Mouse (Mus musculus) erythroid progenitor cell, adult 5-6 weeks (primary cell): ENCODE results near the gene Kat8. TPM values are rescaled to one million over a fixed set of nuclear protein-coding genes. Genes with fewer than 3 reads are reported as not detected.

Experiments used
- ATAC-seq: replicated peaks from 2 replicates; pipeline ENCODE4 v1.8.0; 2016; ENCODE audit warnings: moderate number of reproducible peaks, mild to moderate bottlenecking, moderate TSS enrichment, inconsistent platforms; ENCODE audit not compliant: poor library complexity, low FRiP score, severe bottlenecking
- total RNA-seq, 2 experiments: library from RNA; stranded (forward) in 1 of 2; stranded (reverse) in 1 of 2; fragments of 150-400 nt in 1 of 2; fragments of 186-747, 209-891 nt in 1 of 2; gene quantifications; 2 replicates each; pipeline versions ENCODE4 v1.2.3 to v1.2.4; 2015 to 2017; ENCODE audit warnings: low replicate concordance in 2 of 2

Gene Kat8
- total RNA-seq, 2 experiments from 2014 or later, result 8.0 to 12.9 TPM

GRCm38 (mm10) chr7:127967922-127968828 lies 55.9 kb downstream of the Kat8 start:
- ATAC-seq, result peak; percentile 61

- no peak for ATAC-seq
These were observed 62.2 kb downstream of the Kat8 start for GRCm38 (mm10) chr7:127974413-127974930.

Other genes starting within 250 kb of the Kat8 start
- 4.0 and 9.6 TPM in 2 replicates for gene Bcl7c, start 203.6 kb upstream of the Kat8 start, total RNA-seq (2015; ENCODE audit: low replicate concordance)
- gene Bcl7c, start 203.6 kb upstream of the Kat8 start, total RNA-seq (2017; ENCODE audit: low replicate concordance), result 2.6 and 12.7 TPM in 2 replicates
- gene Ctf1, start 199.8 kb upstream of the Kat8 start, total RNA-seq (2015; ENCODE audit: low replicate concordance), result not detected in 2 replicates
- gene Ctf1, start 199.8 kb upstream of the Kat8 start, total RNA-seq (2017; ENCODE audit: low replicate concordance), result not detected in 2 replicates
- gene Ctf2, start 180.3 kb upstream of the Kat8 start, total RNA-seq (2015; ENCODE audit: low replicate concordance), result not detected in 2 replicates
- not detected in 2 replicates for gene Ctf2, start 180.3 kb upstream of the Kat8 start, total RNA-seq (2017; ENCODE audit: low replicate concordance)
- gene Fbxl19, start 168.0 kb upstream of the Kat8 start, total RNA-seq (2015; ENCODE audit: low replicate concordance), result 1.7 and 1.8 TPM in 2 replicates
- gene Fbxl19, start 168.0 kb upstream of the Kat8 start, total RNA-seq (2017; ENCODE audit: low replicate concordance), result 1.5 and 3.6 TPM in 2 replicates
- gene Orai3, start 142.7 kb upstream of the Kat8 start, total RNA-seq (2015; ENCODE audit: low replicate concordance), result 2.5 and 5.4 TPM in 2 replicates
- 4.6 and 6.7 TPM in 2 replicates for gene Orai3, start 142.7 kb upstream of the Kat8 start, total RNA-seq (2017; ENCODE audit: low replicate concordance)
- 38.1 and 42.5 TPM in 2 replicates for gene Setd1a, start 135.8 kb upstream of the Kat8 start, total RNA-seq (2015; ENCODE audit: low replicate concordance)
- gene Setd1a, start 135.8 kb upstream of the Kat8 start, total RNA-seq (2017; ENCODE audit: low replicate concordance), result 14.8 and 21.3 TPM in 2 replicates
- gene Gm49388, start 126.9 kb upstream of the Kat8 start, total RNA-seq (2015; ENCODE audit: low replicate concordance), result 8.6 and 10.9 TPM in 2 replicates
- 4.5 and 10.7 TPM in 2 replicates for gene Gm49388, start 126.9 kb upstream of the Kat8 start, total RNA-seq (2017; ENCODE audit: low replicate concordance)
- 5.8 TPM in 1 of 2 replicates, not detected in the other for gene Hsd3b7, start 111.9 kb upstream of the Kat8 start, total RNA-seq (2015; ENCODE audit: low replicate concordance)
- 2.6 and 3.5 TPM in 2 replicates for gene Hsd3b7, start 111.9 kb upstream of the Kat8 start, total RNA-seq (2017; ENCODE audit: low replicate concordance)
- gene Stx4a, start 88.2 kb upstream of the Kat8 start, total RNA-seq (2015; ENCODE audit: low replicate concordance), result 10.5 and 30.6 TPM in 2 replicates
- 12.7 and 13.3 TPM in 2 replicates for gene Stx4a, start 88.2 kb upstream of the Kat8 start, total RNA-seq (2017; ENCODE audit: low replicate concordance)
- not detected in 2 replicates for gene Stx1b, start 88.0 kb upstream of the Kat8 start, total RNA-seq (2015; ENCODE audit: low replicate concordance)
- 0.98 TPM in 1 of 2 replicates, not detected in the other for gene Stx1b, start 88.0 kb upstream of the Kat8 start, total RNA-seq (2017; ENCODE audit: low replicate concordance)
- 18.0 and 31.4 TPM in 2 replicates for gene Zfp646, start 36.3 kb upstream of the Kat8 start, total RNA-seq (2015; ENCODE audit: low replicate concordance)
- gene Zfp646, start 36.3 kb upstream of the Kat8 start, total RNA-seq (2017; ENCODE audit: low replicate concordance), result 34.3 and 47.1 TPM in 2 replicates
- 1.7 and 6.5 TPM in 2 replicates for gene Zfp668, start 35.7 kb upstream of the Kat8 start, total RNA-seq (2015; ENCODE audit: low replicate concordance)
- 3.2 and 16.5 TPM in 2 replicates for gene Zfp668, start 35.7 kb upstream of the Kat8 start, total RNA-seq (2017; ENCODE audit: low replicate concordance)
- not detected in 2 replicates for gene Prss53, start 21.5 kb upstream of the Kat8 start, total RNA-seq (2015; ENCODE audit: low replicate concordance)
- 0.64 TPM in 1 of 2 replicates, not detected in the other for gene Prss53, start 21.5 kb upstream of the Kat8 start, total RNA-seq (2017; ENCODE audit: low replicate concordance)
- gene Gm21974, start 17.1 kb upstream of the Kat8 start, total RNA-seq (2015; ENCODE audit: low replicate concordance), result not detected in 2 replicates
- gene Gm21974, start 17.1 kb upstream of the Kat8 start, total RNA-seq (2017; ENCODE audit: low replicate concordance), result not detected in 2 replicates
- 24.3 and 33.5 TPM in 2 replicates for gene Vkorc1, start 16.9 kb upstream of the Kat8 start, total RNA-seq (2015; ENCODE audit: low replicate concordance)
- gene Vkorc1, start 16.9 kb upstream of the Kat8 start, total RNA-seq (2017; ENCODE audit: low replicate concordance), result 2.1 and 5.9 TPM in 2 replicates
- gene Bckdk, start 8.4 kb upstream of the Kat8 start, total RNA-seq (2015; ENCODE audit: low replicate concordance), result 39.3 and 58.7 TPM in 2 replicates
- gene Bckdk, start 8.4 kb upstream of the Kat8 start, total RNA-seq (2017; ENCODE audit: low replicate concordance), result 9.7 and 17.3 TPM in 2 replicates
- not detected in 2 replicates for gene Prss8, start 17.6 kb downstream of the Kat8 start, total RNA-seq (2015; ENCODE audit: low replicate concordance)
- gene Prss8, start 17.6 kb downstream of the Kat8 start, total RNA-seq (2017; ENCODE audit: low replicate concordance), result not detected in 2 replicates
- gene Prss36, start 34.2 kb downstream of the Kat8 start, total RNA-seq (2015; ENCODE audit: low replicate concordance), result 3.8 TPM in 1 of 2 replicates, not detected in the other
- not detected in 2 replicates for gene Prss36, start 34.2 kb downstream of the Kat8 start, total RNA-seq (2017; ENCODE audit: low replicate concordance)
- gene Fus, start 54.9 kb downstream of the Kat8 start, total RNA-seq (2015; ENCODE audit: low replicate concordance), result 125 and 187 TPM in 2 replicates
- gene Fus, start 54.9 kb downstream of the Kat8 start, total RNA-seq (2017; ENCODE audit: low replicate concordance), result 81.2 and 118 TPM in 2 replicates
- 12.2 and 56.9 TPM in 2 replicates for gene Pycard, start 81.4 kb downstream of the Kat8 start, total RNA-seq (2015; ENCODE audit: low replicate concordance)
- gene Pycard, start 81.4 kb downstream of the Kat8 start, total RNA-seq (2017; ENCODE audit: low replicate concordance), result 2.2 and 5.7 TPM in 2 replicates
- not detected in 2 replicates for gene Trim72, start 91.4 kb downstream of the Kat8 start, total RNA-seq (2015; ENCODE audit: low replicate concordance)
- not detected in 2 replicates for gene Trim72, start 91.4 kb downstream of the Kat8 start, total RNA-seq (2017; ENCODE audit: low replicate concordance)
- gene Itgam, start 150.1 kb downstream of the Kat8 start, total RNA-seq (2015; ENCODE audit: low replicate concordance), result 21.8 and 24.1 TPM in 2 replicates
- gene Itgam, start 150.1 kb downstream of the Kat8 start, total RNA-seq (2017; ENCODE audit: low replicate concordance), result 16.9 and 19.8 TPM in 2 replicates
- not detected in 2 replicates for gene Gm49368, start 150.2 kb downstream of the Kat8 start, total RNA-seq (2015; ENCODE audit: low replicate concordance)
- gene Gm49368, start 150.2 kb downstream of the Kat8 start, total RNA-seq (2017; ENCODE audit: low replicate concordance), result not detected in 2 replicates
- gene Itgax, start 217.0 kb downstream of the Kat8 start, total RNA-seq (2015; ENCODE audit: low replicate concordance), result 0.42 and 1.1 TPM in 2 replicates
- gene Itgax, start 217.0 kb downstream of the Kat8 start, total RNA-seq (2017; ENCODE audit: low replicate concordance), result 0.83 and 1.2 TPM in 2 replicates
- 14.1 and 18.9 TPM in 2 replicates for gene Itgad, start 241.9 kb downstream of the Kat8 start, total RNA-seq (2015; ENCODE audit: low replicate concordance)
- 5.6 and 15.5 TPM in 2 replicates for gene Itgad, start 241.9 kb downstream of the Kat8 start, total RNA-seq (2017; ENCODE audit: low replicate concordance)